Mouse (Mus musculus): Measurements from ENCODE around the gene Gm6377.

GRCm38 (mm10) chrX:109228720-109229119 lies 32.2 kb downstream of the Gm6377 start:
- no peak for TF ChIP-seq POLR2A (IDR thresholded peaks at IDR 0.05; ENCODE audit: low read depth, low read length)
- no peak for TF ChIP-seq CTCF (IDR thresholded peaks at IDR 0.05; ENCODE audit: extremely low read depth, insufficient read depth, insufficient read length, insufficient replicate concordance)

Measured in spleen, adult 2 months (tissue).